Mouse (Mus musculus): ENCODE measurements around the gene Mpp4. TPM values are rescaled to one million over a fixed set of nuclear protein-coding genes. Genes with fewer than 3 reads are reported as not detected.

Gene Mpp4
- polyA plus RNA-seq (2012; rRNA removed), result 1.2 and 2.5 TPM in 2 replicates

- DNase-seq (ENCODE audit: low read depth, low spot score), result no peak
- WGBS, result 75% methylated on average over 12 of the region's 12 CpGs
Observed at GRCm38 (mm10) chr1:59163030-59163461, at the start of gene Mpp4. Mpp4 (minus strand) TSS chr1:59163389.

GRCm38 (mm10) chr1:59212951-59213350, 49.8 kb upstream of the Mpp4 start:
- no peak for DNase-seq (ENCODE audit: low read depth, low spot score)
- WGBS, result no CpG with 5 or more reads among the region's 1 CpGs

- no peak for DNase-seq (ENCODE audit: low read depth, low spot score)
- WGBS, result 36% methylated on average over 5 of the region's 5 CpGs
Observed at GRCm38 (mm10) chr1:59212076-59212779, 49.0 kb upstream of the Mpp4 start.

- no peak for DNase-seq (ENCODE audit: low read depth, low spot score)
Observed at GRCm38 (mm10) chr1:59211651-59212050, 48.5 kb upstream of the Mpp4 start.

GRCm38 (mm10) chr1:59208331-59208730, 45.1 kb upstream of the Mpp4 start:
- WGBS, result 95% methylated on average over 1 of the region's 1 CpGs

More at GRCm38 (mm10) chr1:59211651-59212050, 48.5 kb upstream of the Mpp4 start:
- whole genome bisulfite sequencing, result 46% methylated on average over 4 of the region's 4 CpGs

GRCm38 (mm10) chr1:59204489-59204888, 41.3 kb upstream of the Mpp4 start:
- DNase-seq (ENCODE audit: low read depth, low spot score), result no peak
- 80% methylated on average over 1 of the region's 1 CpGs for WGBS

More at GRCm38 (mm10) chr1:59208331-59208730, 45.1 kb upstream of the Mpp4 start:
- no peak for DNase-seq (ENCODE audit: low read depth, low spot score)

- DNase-seq (ENCODE audit: low read depth, low spot score), result no peak
- 96% methylated on average over 10 of the region's 10 CpGs for WGBS
Observed at GRCm38 (mm10) chr1:59202367-59202766, 39.2 kb upstream of the Mpp4 start.

- DNase-seq (ENCODE audit: low read depth, low spot score), result no peak
- WGBS, result 57% methylated on average over 1 of the region's 1 CpGs
Observed at GRCm38 (mm10) chr1:59201561-59201960, 38.4 kb upstream of the Mpp4 start.

GRCm38 (mm10) chr1:59200960-59201359, 37.8 kb upstream of the Mpp4 start:
- DNase-seq (ENCODE audit: low read depth, low spot score), result no peak
- 88% methylated on average over 5 of the region's 5 CpGs for WGBS

- DNase-seq (ENCODE audit: low read depth, low spot score), result no peak
- 63% methylated on average over 6 of the region's 6 CpGs for WGBS
Observed at GRCm38 (mm10) chr1:59194979-59195378, 31.8 kb upstream of the Mpp4 start.

- no peak for DNase-seq (ENCODE audit: low read depth, low spot score)
- WGBS, result 83% methylated on average over 5 of the region's 5 CpGs
Observed at GRCm38 (mm10) chr1:59187786-59188185, 24.6 kb upstream of the Mpp4 start.

- DNase-seq (ENCODE audit: low read depth, low spot score), result no peak
- WGBS, result 89% methylated on average over 10 of the region's 10 CpGs
Observed at GRCm38 (mm10) chr1:59186317-59186716, 23.1 kb upstream of the Mpp4 start.

- no peak for DNase-seq (ENCODE audit: low read depth, low spot score)
- whole genome bisulfite sequencing, result 86% methylated on average over 9 of the region's 9 CpGs
Observed at GRCm38 (mm10) chr1:59185410-59185809, 22.2 kb upstream of the Mpp4 start.

GRCm38 (mm10) chr1:59183045-59183444, 19.9 kb upstream of the Mpp4 start:
- no peak for DNase-seq (ENCODE audit: low read depth, low spot score)
- 95% methylated on average over 4 of the region's 4 CpGs for WGBS

- DNase-seq (ENCODE audit: low read depth, low spot score), result no peak
- 90% methylated on average over 2 of the region's 2 CpGs for WGBS
Observed at GRCm38 (mm10) chr1:59182373-59182772, 19.2 kb upstream of the Mpp4 start.

GRCm38 (mm10) chr1:59180003-59180402, 16.8 kb upstream of the Mpp4 start:
- WGBS, result 89% methylated on average over 3 of the region's 3 CpGs
- DNase-seq (ENCODE audit: low read depth, low spot score), result no peak

GRCm38 (mm10) chr1:59178401-59178800, 15.2 kb upstream of the Mpp4 start:
- DNase-seq (ENCODE audit: low read depth, low spot score), result no peak
- WGBS, result 67% methylated on average over 10 of the region's 10 CpGs

GRCm38 (mm10) chr1:59174514-59175373, 11.6 kb upstream of the Mpp4 start:
- 59% methylated on average over 10 of the region's 10 CpGs for WGBS
- DNase-seq (ENCODE audit: low read depth, low spot score), result no peak

GRCm38 (mm10) chr1:59173023-59173422, 9.8 kb upstream of the Mpp4 start:
- no peak for DNase-seq (ENCODE audit: low read depth, low spot score)
- WGBS, result 85% methylated on average over 5 of the region's 5 CpGs

GRCm38 (mm10) chr1:59171875-59172274, 8.7 kb upstream of the Mpp4 start:
- DNase-seq (ENCODE audit: low read depth, low spot score), result no peak
- WGBS, result 71% methylated on average over 5 of the region's 5 CpGs

- no peak for DNase-seq (ENCODE audit: low read depth, low spot score)
- WGBS, result 85% methylated on average over 8 of the region's 8 CpGs
Observed at GRCm38 (mm10) chr1:59170290-59170689, 7.1 kb upstream of the Mpp4 start.

Data from large intestine, adult 2 months (tissue).